Mouse (Mus musculus): Measurements from ENCODE around the gene Shc3. TPM values are rescaled to one million over a fixed set of nuclear protein-coding genes. Genes with fewer than 3 reads are reported as not detected.
A peak's percentile ranks its signal among the peaks of the same experiment; 100 is the strongest.

The Shc3 gene
- polyA plus RNA-seq, 1 experiment from 2014 or later = not detected

DNA sequence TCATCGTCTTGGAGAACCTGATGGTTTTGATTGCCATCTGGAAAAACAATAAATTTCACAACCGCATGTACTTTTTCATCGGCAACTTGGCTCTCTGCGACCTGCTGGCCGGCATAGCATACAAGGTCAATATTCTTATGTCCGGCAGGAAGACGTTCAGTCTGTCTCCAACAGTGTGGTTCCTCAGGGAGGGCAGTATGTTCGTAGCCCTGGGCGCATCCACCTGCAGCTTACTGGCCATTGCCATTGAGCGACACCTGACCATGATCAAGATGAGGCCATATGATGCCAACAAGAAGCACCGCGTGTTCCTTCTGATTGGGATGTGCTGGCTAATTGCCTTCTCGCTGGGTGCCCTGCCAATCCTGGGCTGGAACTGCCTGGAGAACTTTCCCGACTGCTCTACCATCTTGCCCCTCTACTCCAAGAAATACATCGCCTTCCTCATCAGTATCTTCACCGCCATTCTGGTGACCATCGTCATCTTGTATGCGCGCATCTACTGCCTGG is 150.2 kb downstream of the Shc3 start:
- 68% methylated on average over 19 of the region's 19 CpGs for WGBS

GRCm38 (mm10) chr13:51418268-51418941 is 150.8 kb downstream of the Shc3 start:
- Histone ChIP-seq H3K9me3 (ENCODE audit: control insufficient read depth, low read length) (0 out of 2 replicates have a peak, but pooled peaks cover 3% of the 10 kb centered on the region), H3K4me3 (ENCODE audit: low read length) (peak overlapping the region; percentile 7; the same call in 1 of the 2 replicates), H3K27me3 (ENCODE audit: control insufficient read depth, insufficient read depth, low read depth, low read length) (no peaks in the 10 kb centered on the region), H3K9ac (ENCODE audit: low read length) (peak overlapping the region; percentile 56), H3K27ac (ENCODE audit: low read length) (peak overlapping the region; percentile 67), H3K4me2 (ENCODE audit: low read depth, low read length) (peak overlapping the region; percentile 6; the same call in 1 of the 2 replicates), H3K36me3 (ENCODE audit: control insufficient read depth, insufficient read depth, low read length) (peaks cover 20% of the 10 kb centered on the region), H3K4me1 (replicated peaks; ENCODE audit: control insufficient read depth, insufficient read depth, low read length) (peaks cover 35% of the 10 kb centered on the region)
- peak; percentile 69 for ATAC-seq (ENCODE audit: low read depth)
- WGBS = 4% methylated on average over 20 of the region's 20 CpGs

More for the DNA sequence above, 150.2 kb downstream of the Shc3 start:
- H3K4me3 ChIP-seq (ENCODE audit: low read length) = no peak overlapping the region
- peak; percentile 14; the same call in 1 of the 2 replicates for ATAC-seq (ENCODE audit: low read depth)
- no peak overlapping the region for H3K27ac ChIP-seq (ENCODE audit: low read length)
- peaks cover 20% of the 10 kb centered on the region for H3K36me3 ChIP-seq (ENCODE audit: control insufficient read depth, insufficient read depth, low read length)
- no peaks in the 10 kb centered on the region for H3K27me3 ChIP-seq (ENCODE audit: control insufficient read depth, insufficient read depth, low read depth, low read length)
- H3K4me2 ChIP-seq (ENCODE audit: low read depth, low read length) = peak overlapping the region; percentile 6; the same call in 1 of the 2 replicates
- H3K9ac ChIP-seq (ENCODE audit: low read length) = no peak overlapping the region
- H3K9me3 ChIP-seq (ENCODE audit: control insufficient read depth, low read length) = 0 out of 2 replicates have a peak, but pooled peaks cover 3% of the 10 kb centered on the region
- peaks cover 31% of the 10 kb centered on the region for H3K4me1 ChIP-seq (replicated peaks; ENCODE audit: control insufficient read depth, insufficient read depth, low read length)

- Histone ChIP-seq H3K4me1 (replicated peaks; ENCODE audit: control insufficient read depth, insufficient read depth, low read length) (peaks cover 39% of the 10 kb centered on the region), H3K27ac (ENCODE audit: low read length) (peak overlapping the region; percentile 67), H3K36me3 (ENCODE audit: control insufficient read depth, insufficient read depth, low read length) (peaks cover 20% of the 10 kb centered on the region), H3K4me3 (ENCODE audit: low read length) (no peak overlapping the region), H3K9me3 (ENCODE audit: control insufficient read depth, low read length) (0 out of 2 replicates have a peak, but pooled peaks cover 3% of the 10 kb centered on the region), H3K9ac (ENCODE audit: low read length) (peak overlapping the region; percentile 56), H3K27me3 (ENCODE audit: control insufficient read depth, insufficient read depth, low read depth, low read length) (no peaks in the 10 kb centered on the region), H3K4me2 (ENCODE audit: low read depth, low read length) (peak overlapping the region; percentile 9; the same call in 1 of the 2 replicates)
- 31% methylated on average over 6 of the region's 6 CpGs for WGBS
- peak; percentile 30; the same call in 1 of the 2 replicates for ATAC-seq (ENCODE audit: low read depth)
Observed at GRCm38 (mm10) chr13:51417796-51418195, 151.4 kb downstream of the Shc3 start.

DNA sequence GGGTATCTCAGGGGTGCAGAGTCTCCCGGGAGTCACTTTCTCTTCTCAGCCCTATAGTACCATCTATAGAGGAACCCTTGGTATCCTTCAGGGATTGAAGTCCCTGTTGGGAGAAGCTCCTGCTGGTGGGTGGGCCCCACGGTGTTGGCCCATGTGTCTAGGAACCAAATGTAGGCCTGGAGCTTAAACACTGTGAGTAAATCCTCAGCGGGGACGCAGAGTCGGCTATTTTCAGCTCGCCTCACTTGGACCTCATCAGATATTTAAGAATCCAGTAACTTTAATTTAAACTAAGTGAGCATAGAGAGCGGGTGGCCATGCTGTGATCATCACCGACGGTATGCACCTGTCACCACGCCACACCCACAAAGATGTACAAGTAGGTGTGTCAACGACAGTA is 152.5 kb downstream of the Shc3 start:
- H3K27ac ChIP-seq (ENCODE audit: low read length) = no peak overlapping the region; the same call in 1 of the 2 replicates
- no peak overlapping the region for H3K4me2 ChIP-seq (ENCODE audit: low read depth, low read length)
- WGBS = 64% methylated on average over 11 of the region's 11 CpGs
- no peak overlapping the region for H3K4me3 ChIP-seq (ENCODE audit: low read length)
- H3K9ac ChIP-seq (ENCODE audit: low read length) = no peak overlapping the region
- 0 out of 2 replicates have a peak, but pooled peaks cover 3% of the 10 kb centered on the region for H3K9me3 ChIP-seq (ENCODE audit: control insufficient read depth, low read length)
- no peak for ATAC-seq (ENCODE audit: low read depth)
- H3K36me3 ChIP-seq (ENCODE audit: control insufficient read depth, insufficient read depth, low read length) = peaks cover 19% of the 10 kb centered on the region
- H3K4me1 ChIP-seq (replicated peaks; ENCODE audit: control insufficient read depth, insufficient read depth, low read length) = peaks cover 41% of the 10 kb centered on the region
- H3K27me3 ChIP-seq (ENCODE audit: control insufficient read depth, insufficient read depth, low read depth, low read length) = no peaks in the 10 kb centered on the region

- H3K36me3 ChIP-seq (ENCODE audit: control insufficient read depth, insufficient read depth, low read length) = peaks cover 9% of the 10 kb centered on the region
- no peak overlapping the region for H3K4me3 ChIP-seq (ENCODE audit: low read length)
- 0 out of 2 replicates have a peak, but pooled peaks cover 3% of the 10 kb centered on the region for H3K9me3 ChIP-seq (ENCODE audit: control insufficient read depth, low read length)
- H3K4me1 ChIP-seq (replicated peaks; ENCODE audit: control insufficient read depth, insufficient read depth, low read length) = peaks cover 37% of the 10 kb centered on the region
- H3K4me2 ChIP-seq (ENCODE audit: low read depth, low read length) = peak overlapping the region; percentile 68; the same call in 1 of the 2 replicates
- no peak overlapping the region for H3K27ac ChIP-seq (ENCODE audit: low read length)
- no peak for ATAC-seq (ENCODE audit: low read depth)
- H3K27me3 ChIP-seq (ENCODE audit: control insufficient read depth, insufficient read depth, low read depth, low read length) = no peaks in the 10 kb centered on the region
- no peak overlapping the region for H3K9ac ChIP-seq (ENCODE audit: low read length)
- WGBS = 56% methylated on average over 3 of the region's 3 CpGs
Observed at GRCm38 (mm10) chr13:51413461-51413860, 155.8 kb downstream of the Shc3 start.

GRCm38 (mm10) chr13:51411696-51412430 is 157.4 kb downstream of the Shc3 start:
- peak overlapping the region; percentile 68 for H3K4me2 ChIP-seq (ENCODE audit: low read depth, low read length)
- H3K9ac ChIP-seq (ENCODE audit: low read length) = peak overlapping the region; percentile 81
- H3K4me3 ChIP-seq (ENCODE audit: low read length) = peak overlapping the region; percentile 70
- peaks cover 9% of the 10 kb centered on the region for H3K36me3 ChIP-seq (ENCODE audit: control insufficient read depth, insufficient read depth, low read length)
- no peak for ATAC-seq (ENCODE audit: low read depth)
- no peaks in the 10 kb centered on the region for H3K27me3 ChIP-seq (ENCODE audit: control insufficient read depth, insufficient read depth, low read depth, low read length)
- H3K9me3 ChIP-seq (ENCODE audit: control insufficient read depth, low read length) = 0 out of 2 replicates have a peak, but pooled peaks cover 3% of the 10 kb centered on the region
- peaks cover 26% of the 10 kb centered on the region for H3K4me1 ChIP-seq (replicated peaks; ENCODE audit: control insufficient read depth, insufficient read depth, low read length)
- H3K27ac ChIP-seq (ENCODE audit: low read length) = peak overlapping the region; percentile 81
- 29% methylated on average over 12 of the region's 12 CpGs for WGBS

GRCm38 (mm10) chr13:51411243-51411642 is 158.0 kb downstream of the Shc3 start:
- peak overlapping the region; percentile 68 for H3K4me2 ChIP-seq (ENCODE audit: low read depth, low read length)
- 35% methylated on average over 9 of the region's 9 CpGs for WGBS
- ATAC-seq (ENCODE audit: low read depth) = no peak
- peaks cover 23% of the 10 kb centered on the region for H3K4me1 ChIP-seq (replicated peaks; ENCODE audit: control insufficient read depth, insufficient read depth, low read length)
- H3K36me3 ChIP-seq (ENCODE audit: control insufficient read depth, insufficient read depth, low read length) = peaks cover 9% of the 10 kb centered on the region
- no peaks in the 10 kb centered on the region for H3K27me3 ChIP-seq (ENCODE audit: control insufficient read depth, insufficient read depth, low read depth, low read length)
- H3K27ac ChIP-seq (ENCODE audit: low read length) = peak overlapping the region; percentile 81
- H3K9ac ChIP-seq (ENCODE audit: low read length) = peak overlapping the region; percentile 81
- 0 out of 2 replicates have a peak, but pooled peaks cover 3% of the 10 kb centered on the region for H3K9me3 ChIP-seq (ENCODE audit: control insufficient read depth, low read length)
- peak overlapping the region; percentile 70 for H3K4me3 ChIP-seq (ENCODE audit: low read length)

- peak overlapping the region; percentile 81 for H3K27ac ChIP-seq (ENCODE audit: low read length)
- H3K36me3 ChIP-seq (ENCODE audit: control insufficient read depth, insufficient read depth, low read length) = peaks cover 6% of the 10 kb centered on the region
- no peaks in the 10 kb centered on the region for H3K27me3 ChIP-seq (ENCODE audit: control insufficient read depth, insufficient read depth, low read depth, low read length)
- 44% methylated on average over 6 of the region's 6 CpGs for WGBS
- H3K9me3 ChIP-seq (ENCODE audit: control insufficient read depth, low read length) = no peaks in the 10 kb centered on the region
- H3K9ac ChIP-seq (ENCODE audit: low read length) = peak overlapping the region; percentile 81
- H3K4me2 ChIP-seq (ENCODE audit: low read depth, low read length) = peak overlapping the region; percentile 68
- no peak; the same call in 1 of the 2 replicates for ATAC-seq (ENCODE audit: low read depth)
- H3K4me1 ChIP-seq (replicated peaks; ENCODE audit: control insufficient read depth, insufficient read depth, low read length) = peaks cover 19% of the 10 kb centered on the region
- H3K4me3 ChIP-seq (ENCODE audit: low read length) = peak overlapping the region; percentile 70
Observed at GRCm38 (mm10) chr13:51409936-51410481, 159.2 kb downstream of the Shc3 start.
